Mouse (Mus musculus) stomach, embryonic 16.5 days (tissue): ENCODE measurements at regions not wholly inside any gene's neighbourhood (a gene's known extent, or its start where the extent isn't known, plus 50 kb on each side); places are given as distances from the start of the nearest gene placed in this dataset.
"Not testable (repeated sequence)": the region's sequence is repeated elsewhere in the genome, so short reads cannot be mapped to it uniquely, and the experiment has no call there.

ENCODE experiments used
- ATAC-seq: fragments of 200-750 bp; cut with Nextera tagmentation; 2 replicates; pipeline ENCODE4 v1.8.0; 2017; ENCODE audit warnings: moderate number of reproducible peaks, moderate TSS enrichment; ENCODE audit not compliant: insufficient read depth, low FRiP score
- H3K27ac ChIP-seq: fragments of 300-500 bp; sonication (generic); 2 replicates; pipeline ENCODE4 v1.5.1; 2014; ENCODE audit warnings: low read length
- H3K27me3 ChIP-seq: fragments of 300-500 bp; sonication (generic); 2 replicates; pipeline ENCODE4 v1.6.1; 2014; ENCODE audit warnings: low read length, control low read depth, mixed read lengths; ENCODE audit not compliant: control insufficient read depth, insufficient read depth
- H3K36me3 ChIP-seq: fragments of 300-500 bp; sonication (generic); 2 replicates; pipeline ENCODE4 v1.6.1; 2014; ENCODE audit warnings: low read length; ENCODE audit not compliant: control insufficient read depth, insufficient read depth
- H3K4me1 ChIP-seq: fragments of 300-500 bp; sonication (generic); 2 replicates; pipeline ENCODE4 v1.6.1; 2014; ENCODE audit warnings: low read length, control low read depth, mixed read lengths; ENCODE audit not compliant: control insufficient read depth, insufficient read depth
- H3K4me2 ChIP-seq: fragments of 300-500 bp; sonication (generic); 2 replicates; pipeline ENCODE4 v1.6.1; 2014; ENCODE audit warnings: low read depth, low read length, mixed read lengths
- H3K4me3 ChIP-seq: fragments of 300-500 bp; sonication (generic); replicated peaks from 2 replicates; pipeline ENCODE4 v1.5.1; 2014; ENCODE audit warnings: mild to moderate bottlenecking, low read length
- H3K9ac ChIP-seq: fragments of 300-500 bp; sonication (generic); 2 replicates; pipeline ENCODE4 v1.6.1; 2014; ENCODE audit warnings: low read length
- H3K9me3 ChIP-seq: fragments of 300-500 bp; sonication (generic); replicated peaks from 2 replicates; pipeline ENCODE4 v1.6.1; 2016; ENCODE audit warnings: low read length, control low read depth; ENCODE audit not compliant: control insufficient read depth
- WGBS: fragments of 180-500 bp; shearing (Covaris S2); extraction: QIAGEN DNeasy Blood & Tissue Kit; methylation state at CpG from one replicate; pipeline ENCODE4 v1.1.7; 2014; 5-methylcytosine and 5-hydroxymethylcytosine counted together

DNA sequence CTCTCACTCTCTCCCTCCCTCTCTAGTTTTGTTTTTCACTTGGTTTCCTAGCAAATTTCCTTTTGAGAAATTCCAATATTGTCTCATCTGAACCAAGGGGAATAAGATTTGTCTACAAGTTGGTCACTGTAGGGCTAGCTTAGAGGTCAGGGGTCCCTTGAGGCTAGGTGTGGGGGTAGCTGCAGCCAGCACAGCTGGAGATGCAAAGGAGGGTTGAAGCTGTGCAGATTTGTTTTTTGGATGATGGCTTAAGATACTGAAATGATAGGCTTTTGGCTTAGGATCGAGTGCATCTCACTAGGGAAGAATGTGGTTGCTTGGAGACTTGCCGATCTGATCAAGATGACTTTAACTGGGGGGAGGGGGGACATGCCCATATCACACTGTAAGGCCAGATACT, 88.3 kb upstream of the Tmem28 start:
- Histone ChIP-seq H3K9me3 (no peaks in the 10 kb centered on the region), H3K36me3 (no peaks in the 10 kb centered on the region), H3K4me2 (no peak overlapping the region), H3K4me3 (no peak overlapping the region), H3K27me3 (peaks cover 9% of the 10 kb centered on the region; the same call in 1 of the 2 replicates), H3K4me1 (no peaks in the 10 kb centered on the region), H3K27ac (no peak overlapping the region), H3K9ac (no peak overlapping the region)
- ATAC-seq = no peak
- 63% methylated on average over 2 of the region's 2 CpGs for WGBS

DNA sequence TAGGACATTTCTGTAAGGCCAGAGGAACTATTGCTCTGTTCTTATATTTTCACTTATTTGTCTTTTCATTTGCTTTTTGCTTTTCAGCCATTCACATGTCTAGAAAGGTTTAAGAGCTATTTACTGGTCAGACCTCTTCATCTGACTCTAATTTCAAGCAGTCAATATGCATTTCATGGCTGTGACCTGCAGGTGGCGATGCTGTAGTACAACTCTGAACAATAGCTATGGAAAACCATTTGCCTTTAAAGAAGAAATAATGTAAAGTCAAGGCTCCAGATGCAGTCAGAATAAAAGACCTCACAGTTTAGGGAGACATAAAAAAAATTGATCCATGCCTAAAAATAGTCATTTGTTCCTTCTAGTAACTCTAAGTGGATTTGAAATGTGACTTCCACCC, 95.7 kb upstream of the Tmem28 start:
- no peak overlapping the region for H3K4me3 ChIP-seq
- H3K4me2 ChIP-seq = no peak overlapping the region
- WGBS = 3% methylated on average over 1 of the region's 1 CpGs
- no peaks in the 10 kb centered on the region for H3K36me3 ChIP-seq
- no peak for ATAC-seq
- H3K27ac ChIP-seq = no peak overlapping the region
- no peak overlapping the region for H3K9ac ChIP-seq
- H3K9me3 ChIP-seq = no peaks in the 10 kb centered on the region
- no peaks in the 10 kb centered on the region; the same call in 1 of the 2 replicates for H3K27me3 ChIP-seq
- no peaks in the 10 kb centered on the region for H3K4me1 ChIP-seq

DNA sequence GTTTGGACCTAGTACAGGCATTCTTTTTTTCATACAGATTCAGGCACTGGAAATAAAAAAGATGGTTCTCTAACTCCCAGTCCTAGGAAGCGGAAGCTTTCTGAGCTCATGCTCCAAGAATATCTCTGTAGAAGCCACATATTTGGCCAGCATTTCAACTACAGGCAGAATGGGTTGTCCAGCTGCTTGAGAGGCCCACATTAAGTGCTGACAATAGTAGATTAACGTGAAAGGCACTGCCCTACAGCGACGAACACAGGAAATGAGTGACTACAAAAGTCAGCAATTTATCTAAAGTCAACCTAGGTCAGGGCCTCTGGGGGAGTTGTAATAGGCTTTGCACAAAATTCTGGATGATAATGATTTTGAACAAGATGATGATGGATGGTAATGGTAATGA, 125.5 kb upstream of the Tmem28 start:
- no peaks in the 10 kb centered on the region for H3K9me3 ChIP-seq
- H3K4me2 ChIP-seq = no peak overlapping the region
- WGBS = 37% methylated on average over 4 of the region's 4 CpGs
- no peaks in the 10 kb centered on the region for H3K4me1 ChIP-seq
- no peak overlapping the region for H3K27ac ChIP-seq
- H3K27me3 ChIP-seq = no peaks in the 10 kb centered on the region
- ATAC-seq = no peak
- no peak overlapping the region for H3K9ac ChIP-seq
- no peak overlapping the region for H3K4me3 ChIP-seq
- H3K36me3 ChIP-seq = no peaks in the 10 kb centered on the region

DNA sequence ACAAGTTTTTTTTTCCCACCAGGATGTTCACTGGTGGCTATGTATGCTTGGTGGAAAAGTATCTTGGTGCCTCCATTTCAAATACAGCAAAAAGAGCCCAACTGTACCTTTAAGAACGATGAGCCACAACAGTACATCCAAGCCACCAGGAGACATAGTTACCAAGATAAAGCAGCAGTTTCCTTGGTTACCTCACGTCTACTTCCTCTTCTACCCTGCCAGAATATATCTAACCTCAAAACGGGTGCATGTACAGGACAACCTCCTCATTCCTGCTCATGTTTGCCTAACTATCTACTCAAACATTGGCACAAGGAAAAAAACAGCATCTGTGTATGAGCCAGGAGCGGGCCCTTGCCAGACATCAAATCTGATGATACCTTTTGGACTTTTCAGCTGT, 129.8 kb upstream of the Tmem28 start:
- 52% methylated on average over 4 of the region's 4 CpGs for WGBS
- Histone ChIP-seq H3K27me3 (no peaks in the 10 kb centered on the region; the same call in 1 of the 2 replicates), H3K4me1 (no peaks in the 10 kb centered on the region), H3K9ac (no peak overlapping the region), H3K9me3 (no peaks in the 10 kb centered on the region), H3K36me3 (no peaks in the 10 kb centered on the region), H3K4me2 (no peak overlapping the region), H3K4me3 (no peak overlapping the region), H3K27ac (no peak overlapping the region)
- no peak for ATAC-seq

DNA sequence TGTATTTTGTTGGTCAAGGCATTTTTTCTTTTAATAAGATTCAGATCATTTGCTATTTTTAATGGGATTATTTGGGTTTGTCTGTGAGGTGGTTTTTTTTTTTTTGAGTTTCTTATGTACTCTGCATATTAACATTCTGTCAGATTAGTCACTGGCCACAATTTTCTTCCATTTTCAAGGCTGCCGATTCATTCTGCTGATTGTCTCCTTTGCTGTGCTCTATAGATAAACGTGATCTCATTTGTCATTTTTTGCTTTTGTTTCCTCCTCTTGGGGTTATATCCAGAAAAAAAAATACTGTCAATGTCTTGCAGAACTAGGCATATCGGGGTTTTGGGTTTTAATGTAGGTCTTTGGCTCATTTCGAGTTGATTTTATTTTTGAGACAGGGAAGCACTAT, 131.1 kb upstream of the Tmem28 start:
- no peaks in the 10 kb centered on the region; the same call in 1 of the 2 replicates for H3K27me3 ChIP-seq
- WGBS = 73% methylated on average over 4 of the region's 4 CpGs
- no peaks in the 10 kb centered on the region for H3K9me3 ChIP-seq
- no peak overlapping the region for H3K4me3 ChIP-seq
- H3K4me1 ChIP-seq = no peaks in the 10 kb centered on the region
- no peak overlapping the region for H3K4me2 ChIP-seq
- no peaks in the 10 kb centered on the region for H3K36me3 ChIP-seq
- no peak overlapping the region for H3K9ac ChIP-seq
- no peak overlapping the region for H3K27ac ChIP-seq
- no peak for ATAC-seq

DNA sequence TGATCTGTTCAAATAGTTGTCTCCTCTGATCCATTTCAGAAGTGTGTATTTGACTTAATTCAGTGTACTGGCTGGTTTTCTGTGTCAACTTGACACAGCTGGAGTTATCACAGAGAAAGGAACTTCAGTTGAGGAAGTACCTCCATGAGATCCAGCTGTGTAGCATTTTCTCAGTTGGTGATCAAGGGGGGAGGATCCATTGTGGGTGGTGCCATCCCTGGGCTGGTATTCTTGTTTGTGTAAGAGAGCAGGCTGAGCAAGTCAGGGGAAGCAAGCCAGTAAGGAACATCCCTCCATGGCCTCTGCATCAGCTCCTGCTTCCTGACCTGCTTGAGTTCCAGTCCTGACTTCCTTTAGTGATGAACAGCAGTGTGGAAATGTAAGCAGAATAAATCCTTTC, 138.3 kb upstream of the Tmem28 start:
- H3K4me3 ChIP-seq, H3K9me3 ChIP-seq, H3K9ac ChIP-seq, H3K36me3 ChIP-seq, ATAC-seq, H3K4me2 ChIP-seq, H3K27ac ChIP-seq, H3K27me3 ChIP-seq, H3K4me1 ChIP-seq: not testable (repeated sequence)

DNA sequence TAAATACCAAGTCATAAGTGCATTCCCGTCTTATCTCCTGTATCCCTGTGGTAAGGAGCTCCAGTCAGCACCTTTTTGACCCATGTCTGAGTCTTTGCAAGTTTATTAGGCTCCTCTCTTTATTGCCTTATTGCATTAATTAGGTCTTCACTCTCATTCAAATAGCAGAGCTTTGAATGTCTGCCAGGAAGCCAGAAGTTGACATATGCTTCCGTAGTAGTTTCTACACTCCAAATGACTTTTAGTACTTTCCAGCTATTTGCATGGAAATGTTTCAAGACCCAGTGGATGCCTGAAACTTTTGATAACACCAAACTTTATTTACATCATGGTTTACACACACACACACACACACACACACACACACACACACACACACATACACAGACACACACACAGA, 153.2 kb upstream of the Tmem28 start:
- no peaks in the 10 kb centered on the region for H3K9me3 ChIP-seq
- no peak for ATAC-seq
- no peaks in the 10 kb centered on the region for H3K36me3 ChIP-seq
- WGBS = 61% methylated on average over 2 of the region's 2 CpGs
- peaks cover 22% of the 10 kb centered on the region for H3K27me3 ChIP-seq
- no peaks in the 10 kb centered on the region for H3K4me1 ChIP-seq
- no peak overlapping the region for H3K4me2 ChIP-seq
- no peak overlapping the region for H3K27ac ChIP-seq
- H3K9ac ChIP-seq = no peak overlapping the region
- no peak overlapping the region for H3K4me3 ChIP-seq

DNA sequence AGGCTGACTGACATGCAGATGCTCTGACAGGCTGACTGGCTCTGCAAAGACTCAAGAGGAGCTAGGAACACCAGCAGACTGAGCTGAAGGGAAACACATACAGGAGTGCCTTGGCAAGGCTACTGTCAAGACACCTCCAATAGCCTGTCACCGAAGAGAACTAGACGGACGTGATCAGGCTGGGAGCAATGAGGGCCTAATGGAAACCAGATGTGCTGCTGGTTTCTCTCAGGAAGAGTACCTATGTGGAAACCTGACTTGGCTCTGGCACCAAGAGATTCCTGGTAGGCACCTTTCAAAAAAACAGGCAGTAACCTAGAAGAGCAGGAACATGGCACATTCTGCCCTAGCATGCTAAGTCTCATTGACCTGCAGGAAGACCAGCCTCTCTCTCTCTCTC, 158.3 kb upstream of the Tmem28 start:
- peaks cover 17% of the 10 kb centered on the region for H3K27me3 ChIP-seq
- no peak for ATAC-seq

DNA sequence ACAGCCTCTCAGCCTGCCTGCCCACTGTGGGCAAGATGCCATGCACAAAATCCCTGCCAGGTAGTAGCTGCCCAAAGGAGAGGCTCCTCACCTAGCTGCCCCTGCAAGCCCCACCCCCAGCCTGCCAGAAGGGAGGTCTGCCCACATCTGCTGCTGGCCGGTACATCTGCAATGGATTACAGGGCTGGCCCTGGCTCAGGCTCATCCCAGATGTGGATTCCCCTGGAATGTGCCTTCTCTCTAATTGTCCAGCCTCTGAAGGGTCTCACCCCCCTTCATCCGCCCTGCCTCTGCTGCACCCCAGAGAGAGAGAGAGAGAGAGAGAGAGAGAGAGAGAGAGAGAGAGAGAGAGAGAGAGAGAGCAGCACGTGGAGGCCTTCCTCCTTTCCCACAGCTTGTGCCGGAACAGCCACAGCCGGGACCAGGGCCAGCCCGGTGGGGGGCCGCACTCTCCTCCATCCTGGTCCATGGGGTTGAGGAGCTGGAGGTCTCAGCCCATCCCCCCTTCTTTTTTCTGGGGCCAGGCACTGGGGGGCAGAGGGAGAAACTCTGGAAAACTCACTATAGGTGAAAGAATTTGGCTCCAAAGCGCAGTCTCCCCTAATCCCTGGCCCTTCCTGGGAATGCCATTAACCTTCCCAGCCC, 161.2 kb upstream of the Tmem28 start:
- Histone ChIP-seq H3K4me3 (no peak overlapping the region), H3K9ac (no peak overlapping the region), H3K4me1 (no peaks in the 10 kb centered on the region), H3K27me3 (peaks cover 22% of the 10 kb centered on the region), H3K36me3 (no peaks in the 10 kb centered on the region), H3K9me3 (no peaks in the 10 kb centered on the region), H3K27ac (no peak overlapping the region), H3K4me2 (no peak overlapping the region)
- peak; percentile 47; the same call in 1 of the 2 replicates for ATAC-seq
- WGBS = 38% methylated on average over 8 of the region's 8 CpGs

More for the DNA sequence above, 158.3 kb upstream of the Tmem28 start:
- H3K36me3 ChIP-seq = no peaks in the 10 kb centered on the region
- H3K4me1 ChIP-seq = no peaks in the 10 kb centered on the region
- WGBS = 63% methylated on average over 3 of the region's 3 CpGs
- H3K27ac ChIP-seq = no peak overlapping the region
- no peaks in the 10 kb centered on the region for H3K9me3 ChIP-seq
- no peak overlapping the region for H3K4me2 ChIP-seq
- no peak overlapping the region for H3K9ac ChIP-seq
- H3K4me3 ChIP-seq = no peak overlapping the region
